Mouse (Mus musculus): ENCODE results near the gene Mpped2. TPM values are rescaled to one million over a fixed set of nuclear protein-coding genes. Genes with fewer than 3 reads are reported as not detected.

Mpped2 gene
- total and polyA plus RNA-seq, 2 experiments from 2014 or later = 9.4 to 28.3 TPM

- H3K27ac ChIP-seq (ENCODE audit: low read depth) = no peak overlapping the region
- H3K4me1 ChIP-seq (ENCODE audit: control insufficient read depth, insufficient read depth) = no peaks in the 10 kb centered on the region
- no peaks in the 10 kb centered on the region for H3K9me3 ChIP-seq (replicated peaks; ENCODE audit: control insufficient read depth, low read length)
- TF ChIP-seq CTCF (IDR thresholded peaks at IDR 0.05; ENCODE audit: low read depth) (no peak), EP300 (IDR thresholded peaks at IDR 0.05; ENCODE audit: low read depth) (no peak)
- no peaks in the 10 kb centered on the region for H3K36me3 ChIP-seq (replicated peaks; ENCODE audit: control insufficient read depth, insufficient read depth, low read length)
- no peak for ATAC-seq (ENCODE audit: insufficient read depth, low read depth)
- H3K27me3 ChIP-seq (ENCODE audit: control insufficient read depth, insufficient read depth, low read length) = no peaks in the 10 kb centered on the region
- DNase-seq (ENCODE audit: low spot score) = no peak
- H3K4me2 ChIP-seq (ENCODE audit: low read depth, low read length) = no peak overlapping the region
- WGBS = 52% methylated on average over 6 of the region's 6 CpGs
- H3K4me3 ChIP-seq (ENCODE audit: low read depth, low read length) = no peak overlapping the region
- H3K9ac ChIP-seq (replicated peaks; ENCODE audit: low read depth, low read length) = no peak overlapping the region
These were observed 37.0 kb downstream of the Mpped2 start for GRCm38 (mm10) chr2:106729951-106730564.

- no peak for TF ChIP-seq EP300 (IDR thresholded peaks at IDR 0.05; ENCODE audit: low read depth)
- TF ChIP-seq CTCF (IDR thresholded peaks at IDR 0.05; ENCODE audit: low read depth) = no peak
- Histone ChIP-seq H3K9ac (replicated peaks; ENCODE audit: low read depth, low read length) (no peak overlapping the region), H3K9me3 (replicated peaks; ENCODE audit: control insufficient read depth, low read length) (no peaks in the 10 kb centered on the region), H3K4me1 (ENCODE audit: control insufficient read depth, insufficient read depth) (no peaks in the 10 kb centered on the region), H3K4me2 (ENCODE audit: low read depth, low read length) (no peak overlapping the region), H3K36me3 (replicated peaks; ENCODE audit: control insufficient read depth, insufficient read depth, low read length) (no peaks in the 10 kb centered on the region), H3K27ac (ENCODE audit: low read depth) (no peak overlapping the region), H3K4me3 (ENCODE audit: low read depth, low read length) (no peak overlapping the region), H3K27me3 (ENCODE audit: control insufficient read depth, insufficient read depth, low read length) (no peaks in the 10 kb centered on the region)
- 75% methylated on average over 8 of the region's 8 CpGs for WGBS
- DNase-seq (ENCODE audit: low spot score) = no peak
- ATAC-seq (ENCODE audit: insufficient read depth, low read depth) = no peak
These were observed 37.5 kb downstream of the Mpped2 start for GRCm38 (mm10) chr2:106730608-106731007.

DNA sequence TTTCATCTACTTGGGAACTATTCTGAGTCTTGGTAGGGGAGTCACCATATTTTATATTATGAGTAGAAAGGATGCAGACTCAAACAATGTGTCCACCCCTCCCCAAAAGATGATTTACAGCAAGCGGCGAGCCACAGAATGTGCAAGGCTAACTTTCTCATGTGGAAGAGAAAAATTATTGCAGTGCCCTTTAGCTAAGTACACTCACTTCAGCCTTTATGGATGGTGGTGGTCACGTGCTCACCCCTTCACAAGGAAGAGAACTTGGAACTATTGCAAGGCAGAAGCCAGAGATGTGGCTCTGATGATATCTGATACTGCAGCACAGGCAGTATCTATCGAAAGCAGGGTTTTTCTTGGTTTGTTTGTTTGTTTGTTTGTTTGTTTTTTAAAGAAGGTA is 38.4 kb downstream of the Mpped2 start:
- Histone ChIP-seq H3K27me3 (ENCODE audit: control insufficient read depth, insufficient read depth, low read length) (no peaks in the 10 kb centered on the region), H3K9ac (replicated peaks; ENCODE audit: low read depth, low read length) (no peak overlapping the region), H3K4me2 (ENCODE audit: low read depth, low read length) (no peak overlapping the region), H3K4me3 (ENCODE audit: low read depth, low read length) (no peak overlapping the region), H3K4me1 (ENCODE audit: control insufficient read depth, insufficient read depth) (no peaks in the 10 kb centered on the region), H3K36me3 (replicated peaks; ENCODE audit: control insufficient read depth, insufficient read depth, low read length) (no peaks in the 10 kb centered on the region), H3K27ac (ENCODE audit: low read depth) (no peak overlapping the region), H3K9me3 (replicated peaks; ENCODE audit: control insufficient read depth, low read length) (no peaks in the 10 kb centered on the region)
- 78% methylated on average over 4 of the region's 4 CpGs for WGBS
- no peak for DNase-seq (ENCODE audit: low spot score)
- no peak for ATAC-seq (ENCODE audit: insufficient read depth, low read depth)
- no peak for TF ChIP-seq CTCF (IDR thresholded peaks at IDR 0.05; ENCODE audit: low read depth)

DNA sequence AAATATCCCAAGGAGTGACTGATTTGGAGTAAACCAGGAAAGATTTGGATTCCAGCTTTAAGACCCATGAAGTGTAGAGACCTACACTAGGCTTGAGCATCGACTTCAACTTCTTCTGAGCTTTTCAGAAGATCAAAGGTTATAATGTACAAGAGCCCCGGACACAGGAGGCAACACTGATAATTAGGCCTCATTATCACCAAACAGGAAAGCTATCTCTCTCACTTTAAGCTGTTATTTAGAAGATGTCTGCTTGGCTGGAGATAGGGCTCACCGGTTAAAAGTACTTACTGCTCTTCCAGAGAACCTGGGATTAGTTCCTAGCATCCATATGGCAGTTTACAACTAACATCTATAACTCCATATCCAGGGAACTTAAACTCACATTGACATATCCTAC is 39.1 kb downstream of the Mpped2 start:
- DNase-seq (ENCODE audit: low spot score) (no peak), ATAC-seq (ENCODE audit: insufficient read depth, low read depth) (no peak)
- Histone ChIP-seq H3K4me1 (ENCODE audit: control insufficient read depth, insufficient read depth) (no peaks in the 10 kb centered on the region), H3K4me2 (ENCODE audit: low read depth, low read length) (no peak overlapping the region), H3K36me3 (replicated peaks; ENCODE audit: control insufficient read depth, insufficient read depth, low read length) (no peaks in the 10 kb centered on the region), H3K9ac (replicated peaks; ENCODE audit: low read depth, low read length) (no peak overlapping the region), H3K9me3 (replicated peaks; ENCODE audit: control insufficient read depth, low read length) (no peaks in the 10 kb centered on the region), H3K27me3 (ENCODE audit: control insufficient read depth, insufficient read depth, low read length) (no peaks in the 10 kb centered on the region), H3K4me3 (ENCODE audit: low read depth, low read length) (no peak overlapping the region), H3K27ac (ENCODE audit: low read depth) (no peak overlapping the region)
- TF ChIP-seq EP300 (IDR thresholded peaks at IDR 0.05; ENCODE audit: low read depth) (no peak), CTCF (IDR thresholded peaks at IDR 0.05; ENCODE audit: low read depth) (no peak)
- 23% methylated on average over 3 of the region's 3 CpGs for WGBS

GRCm38 (mm10) chr2:106733396-106733795 is 40.3 kb downstream of the Mpped2 start:
- no peaks in the 10 kb centered on the region for H3K4me1 ChIP-seq (ENCODE audit: control insufficient read depth, insufficient read depth)
- H3K27me3 ChIP-seq (ENCODE audit: control insufficient read depth, insufficient read depth, low read length) = no peaks in the 10 kb centered on the region
- no peak overlapping the region for H3K4me3 ChIP-seq (ENCODE audit: low read depth, low read length)
- no peaks in the 10 kb centered on the region for H3K36me3 ChIP-seq (replicated peaks; ENCODE audit: control insufficient read depth, insufficient read depth, low read length)
- no peak overlapping the region for H3K9ac ChIP-seq (replicated peaks; ENCODE audit: low read depth, low read length)
- H3K9me3 ChIP-seq (replicated peaks; ENCODE audit: control insufficient read depth, low read length) = no peaks in the 10 kb centered on the region
- no peak for ATAC-seq (ENCODE audit: insufficient read depth, low read depth)
- TF ChIP-seq CTCF (IDR thresholded peaks at IDR 0.05; ENCODE audit: low read depth) = no peak
- no peak for TF ChIP-seq EP300 (IDR thresholded peaks at IDR 0.05; ENCODE audit: low read depth)
- WGBS = 51% methylated on average over 5 of the region's 5 CpGs
- no peak overlapping the region for H3K4me2 ChIP-seq (ENCODE audit: low read depth, low read length)
- H3K27ac ChIP-seq (ENCODE audit: low read depth) = no peak overlapping the region
- no peak for DNase-seq (ENCODE audit: low spot score)

DNA sequence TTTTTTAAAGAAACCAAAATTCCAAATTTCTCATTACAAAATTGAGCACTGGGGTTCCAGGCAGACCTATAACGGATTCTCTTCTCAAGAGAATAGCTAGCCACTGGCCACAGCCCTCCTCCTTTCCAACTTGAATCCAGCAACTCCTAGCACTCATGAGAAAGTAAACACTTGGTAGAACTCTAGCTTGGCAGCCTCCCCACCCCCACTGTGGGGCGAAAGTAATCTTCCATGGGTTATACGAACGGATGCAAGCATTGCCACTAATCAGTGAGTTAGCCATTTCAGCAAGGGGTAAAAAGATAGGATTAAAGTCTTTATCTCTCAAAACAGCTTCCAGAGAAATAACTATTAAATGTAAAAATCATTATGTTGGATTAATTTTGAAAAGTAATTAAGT is 40.9 kb downstream of the Mpped2 start:
- Histone ChIP-seq H3K4me1 (ENCODE audit: control insufficient read depth, insufficient read depth) (no peaks in the 10 kb centered on the region), H3K9me3 (replicated peaks; ENCODE audit: control insufficient read depth, low read length) (no peaks in the 10 kb centered on the region), H3K27ac (ENCODE audit: low read depth) (no peak overlapping the region), H3K36me3 (replicated peaks; ENCODE audit: control insufficient read depth, insufficient read depth, low read length) (no peaks in the 10 kb centered on the region), H3K4me3 (ENCODE audit: low read depth, low read length) (no peak overlapping the region), H3K27me3 (ENCODE audit: control insufficient read depth, insufficient read depth, low read length) (no peaks in the 10 kb centered on the region), H3K9ac (replicated peaks; ENCODE audit: low read depth, low read length) (no peak overlapping the region), H3K4me2 (ENCODE audit: low read depth, low read length) (no peak overlapping the region)
- 69% methylated on average over 4 of the region's 4 CpGs for WGBS
- DNase-seq (ENCODE audit: low spot score) = no peak
- TF ChIP-seq CTCF (IDR thresholded peaks at IDR 0.05; ENCODE audit: low read depth) = no peak
- no peak for TF ChIP-seq EP300 (IDR thresholded peaks at IDR 0.05; ENCODE audit: low read depth)
- no peak for ATAC-seq (ENCODE audit: insufficient read depth, low read depth)
